Mouse (Mus musculus) MEL (cell line): ENCODE data around the gene Dgcr8.

Experiments
- BHLHE40 ChIP-seq: IDR thresholded peaks from 2 replicates; pipeline ENCODE4 v1.6.1; 2012; ENCODE audit warnings: low read depth, mild to moderate bottlenecking, inconsistent platforms, low read length, improper control_type of control experiment, borderline replicate concordance
- EP300 ChIP-seq, 2 experiments: IDR thresholded peaks; 2 replicates each; pipeline ENCODE4 v1.6.1; 2011; ENCODE audit warnings: improper control_type of control experiment in 2 of 2, low read length in 2 of 2, low read depth in 1 of 2, mild to moderate bottlenecking in 1 of 2
- GATA1 ChIP-seq: IDR thresholded peaks from 2 replicates; pipeline ENCODE4 v1.6.1; 2011; ENCODE audit warnings: low read depth, low read length, improper control_type of control experiment
- NELFE ChIP-seq: IDR thresholded peaks from 2 replicates; pipeline ENCODE4 v1.6.1; 2011; ENCODE audit warnings: low read depth, low read length, improper control_type of control experiment
- POLR2A ChIP-seq, 2 experiments: IDR thresholded peaks; 2 replicates each; pipeline ENCODE4 v1.6.1; 2011 to 2012; ENCODE audit warnings: low read length in 2 of 2, mild to moderate bottlenecking in 2 of 2, control low read depth in 1 of 2, improper control_type of control experiment in 1 of 2, low read depth in 1 of 2, moderate library complexity in 1 of 2; ENCODE audit not compliant: control insufficient read depth in 1 of 2, insufficient read depth in 1 of 2, poor library complexity in 1 of 2
- POLR2AphosphoS5 ChIP-seq: IDR thresholded peaks from 2 replicates; pipeline ENCODE4 v1.6.1; 2012; ENCODE audit warnings: low read depth, borderline replicate concordance, mild to moderate bottlenecking, inconsistent platforms, low read length, moderate library complexity, mixed read lengths
- SMC3 ChIP-seq: IDR thresholded peaks from 2 replicates; pipeline ENCODE4 v1.6.1; 2011; ENCODE audit warnings: low read depth, low read length, improper control_type of control experiment
- ZNF384 ChIP-seq: IDR thresholded peaks from 2 replicates; pipeline ENCODE4 v1.6.1; 2012; ENCODE audit warnings: low read depth, mild to moderate bottlenecking, inconsistent platforms, low read length, improper control_type of control experiment

GRCm38 (mm10) chr16:18268182-18268581, 20.9 kb downstream of the Dgcr8 start:
- TF ChIP-seq POLR2A (IDR thresholded peaks at IDR 0.05; ENCODE audit: control insufficient read depth in 1 of 2, insufficient read depth in 1 of 2, low read depth in 1 of 2, low read length in 2 of 2, poor library complexity in 1 of 2), result no peak
- TF ChIP-seq POLR2AphosphoS5, result no peak
- TF ChIP-seq BHLHE40, result no peak
- TF ChIP-seq ZNF384, result no peak
- no peak for TF ChIP-seq GATA1
- no peak for TF ChIP-seq EP300 (IDR thresholded peaks at IDR 0.05; ENCODE audit: low read depth in 1 of 2, low read length in 2 of 2)
- no peak for TF ChIP-seq SMC3
- TF ChIP-seq NELFE, result no peak
